Mouse (Mus musculus) testis, adult 2 months (tissue): ENCODE measurements around the gene Pip4k2b. TPM values are rescaled to one million over a fixed set of nuclear protein-coding genes. Genes with fewer than 3 reads are reported as not detected.

Experiments used
- H3K27ac ChIP-seq: fragments of 200-500 bp; 2 replicates; pipeline ENCODE4 v1.5.1; 2012; ENCODE audit warnings: low read depth, low read length; ENCODE audit not compliant: control insufficient read depth, insufficient read depth
- H3K27me3 ChIP-seq: fragments of 200-500 bp; 2 replicates; pipeline ENCODE4 v1.6.1; 2012; ENCODE audit warnings: mild to moderate bottlenecking, low read length, moderate library complexity; ENCODE audit not compliant: control insufficient read depth, insufficient read depth
- H3K36me3 ChIP-seq: fragments of 200-500 bp; 2 replicates; pipeline ENCODE4 v1.6.1; 2012; ENCODE audit warnings: mild to moderate bottlenecking, low read length; ENCODE audit not compliant: control insufficient read depth, insufficient read depth
- H3K4me1 ChIP-seq: fragments of 200-500 bp; 2 replicates; pipeline ENCODE4 v1.6.1; 2012; ENCODE audit warnings: low read length; ENCODE audit not compliant: control insufficient read depth, insufficient read depth
- H3K4me3 ChIP-seq: fragments of 200-500 bp; 2 replicates; pipeline ENCODE4 v1.5.1; 2012; ENCODE audit warnings: low read depth, mild to moderate bottlenecking, low read length, moderate library complexity, mixed read lengths; ENCODE audit not compliant: control insufficient read depth
- CTCF ChIP-seq: fragments of 200-500 bp; IDR thresholded peaks from 2 replicates; pipeline ENCODE4 v1.5.1; 2012; ENCODE audit warnings: low read depth, mild to moderate bottlenecking, inconsistent platforms, low read length, moderate library complexity; ENCODE audit not compliant: control insufficient read depth, insufficient read depth, insufficient replicate concordance
- POLR2A ChIP-seq: fragments of 200-500 bp; IDR thresholded peaks from 2 replicates; pipeline ENCODE4 v1.6.1; 2012; ENCODE audit warnings: low read depth, mild to moderate bottlenecking, inconsistent platforms, low read length, moderate library complexity; ENCODE audit not compliant: control insufficient read depth
- polyA plus RNA-seq: library from polyadenylated mRNA; depleted of rRNA; stranded (reverse); fragments of >200 nt; gene quantifications from 2 replicates; pipeline ENCODE4 v1.2.3, GENCODE M21; 2012

The Pip4k2b gene
- polyA plus RNA-seq, 1 experiment, result 2.5 TPM

GRCm38 (mm10) chr11:97697891-97698529 is 46.5 kb downstream of the Pip4k2b start:
- TF ChIP-seq CTCF (no peak), POLR2A (no peak)
- H3K27ac ChIP-seq, result no peak overlapping the region
- no peaks in the 10 kb centered on the region for H3K36me3 ChIP-seq

GRCm38 (mm10) chr11:97697199-97697890 is 47.2 kb downstream of the Pip4k2b start:
- peaks cover 33% of the 10 kb centered on the region for H3K4me1 ChIP-seq
- no peak overlapping the region for H3K4me3 ChIP-seq
- H3K27me3 ChIP-seq, result no peaks in the 10 kb centered on the region
- no peak for TF ChIP-seq CTCF
- TF ChIP-seq POLR2A, result no peak
- no peaks in the 10 kb centered on the region for H3K36me3 ChIP-seq
- H3K27ac ChIP-seq, result no peak overlapping the region

More at GRCm38 (mm10) chr11:97697891-97698529, 46.5 kb downstream of the Pip4k2b start:
- Histone ChIP-seq H3K4me3 (no peak overlapping the region; the same call in 1 of the 2 replicates), H3K27me3 (no peaks in the 10 kb centered on the region), H3K4me1 (peaks cover 36% of the 10 kb centered on the region)

- no peak for TF ChIP-seq POLR2A
- TF ChIP-seq CTCF, result no peak
- H3K27ac ChIP-seq, result no peak overlapping the region
- H3K27me3 ChIP-seq, result no peaks in the 10 kb centered on the region
- H3K36me3 ChIP-seq, result no peaks in the 10 kb centered on the region
- peaks cover 30% of the 10 kb centered on the region for H3K4me1 ChIP-seq
- H3K4me3 ChIP-seq, result no peak overlapping the region
Observed at GRCm38 (mm10) chr11:97696669-97697068, 47.8 kb downstream of the Pip4k2b start.

- Histone ChIP-seq H3K27ac (no peak overlapping the region), H3K4me1 (peaks cover 25% of the 10 kb centered on the region), H3K4me3 (no peak overlapping the region), H3K36me3 (no peaks in the 10 kb centered on the region), H3K27me3 (no peaks in the 10 kb centered on the region)
- no peak for TF ChIP-seq CTCF
- no peak for TF ChIP-seq POLR2A
Observed at GRCm38 (mm10) chr11:97695712-97696401, 48.6 kb downstream of the Pip4k2b start.

GRCm38 (mm10) chr11:97694921-97695711 is 49.4 kb downstream of the Pip4k2b start:
- Histone ChIP-seq H3K27me3 (no peaks in the 10 kb centered on the region), H3K4me3 (no peak overlapping the region), H3K27ac (no peak overlapping the region), H3K36me3 (no peaks in the 10 kb centered on the region), H3K4me1 (peaks cover 20% of the 10 kb centered on the region)
- TF ChIP-seq CTCF (no peak), POLR2A (no peak)

- Histone ChIP-seq H3K4me1 (peaks cover 18% of the 10 kb centered on the region), H3K36me3 (no peaks in the 10 kb centered on the region), H3K27me3 (no peaks in the 10 kb centered on the region), H3K4me3 (no peak overlapping the region), H3K27ac (no peak overlapping the region)
- no peak for TF ChIP-seq CTCF
- TF ChIP-seq POLR2A, result no peak
Observed at GRCm38 (mm10) chr11:97694435-97694834, 50.1 kb downstream of the Pip4k2b start.

GRCm38 (mm10) chr11:97689861-97690260 is 54.6 kb downstream of the Pip4k2b start:
- Histone ChIP-seq H3K4me3 (no peak overlapping the region), H3K27me3 (no peaks in the 10 kb centered on the region), H3K36me3 (no peaks in the 10 kb centered on the region), H3K4me1 (peaks cover 17% of the 10 kb centered on the region), H3K27ac (no peak overlapping the region)
- no peak for TF ChIP-seq POLR2A
- peak; percentile 94 for TF ChIP-seq CTCF
